Mouse (Mus musculus): Measurements from ENCODE around the gene Runx2. TPM values are rescaled to one million over a fixed set of nuclear protein-coding genes. Genes with fewer than 3 reads are reported as not detected.

The Runx2 gene
- polyA plus RNA-seq, 1 experiment from 2014 or later: 4.0 TPM

- no peak overlapping the region for H3K27ac ChIP-seq
- ATAC-seq (replicated peaks; ENCODE audit: low FRiP score, low read depth) (no peak), DNase-seq (ENCODE audit: low spot score) (no peak)
- no peak overlapping the region for H3K4me3 ChIP-seq (replicated peaks; ENCODE audit: low read depth, low read length)
- TF ChIP-seq CTCF (IDR thresholded peaks at IDR 0.05; ENCODE audit: low read depth): no peak
- no peak overlapping the region for H3K9ac ChIP-seq (ENCODE audit: low read depth, low read length)
- H3K4me1 ChIP-seq (replicated peaks; ENCODE audit: insufficient read depth, low read length): no peaks in the 10 kb centered on the region
- H3K9me3 ChIP-seq (replicated peaks; ENCODE audit: low read length): no peaks in the 10 kb centered on the region
- 88% methylated on average over 8 of the region's 8 CpGs for WGBS
- H3K27me3 ChIP-seq (ENCODE audit: insufficient read depth, low read length): no peaks in the 10 kb centered on the region
- H3K36me3 ChIP-seq (ENCODE audit: insufficient read depth, low read length): no peaks in the 10 kb centered on the region
- H3K4me2 ChIP-seq (ENCODE audit: low read length): no peak overlapping the region
These were observed 163.0 kb downstream of the Runx2 start for GRCm38 (mm10) chr17:44651613-44652012.

DNA sequence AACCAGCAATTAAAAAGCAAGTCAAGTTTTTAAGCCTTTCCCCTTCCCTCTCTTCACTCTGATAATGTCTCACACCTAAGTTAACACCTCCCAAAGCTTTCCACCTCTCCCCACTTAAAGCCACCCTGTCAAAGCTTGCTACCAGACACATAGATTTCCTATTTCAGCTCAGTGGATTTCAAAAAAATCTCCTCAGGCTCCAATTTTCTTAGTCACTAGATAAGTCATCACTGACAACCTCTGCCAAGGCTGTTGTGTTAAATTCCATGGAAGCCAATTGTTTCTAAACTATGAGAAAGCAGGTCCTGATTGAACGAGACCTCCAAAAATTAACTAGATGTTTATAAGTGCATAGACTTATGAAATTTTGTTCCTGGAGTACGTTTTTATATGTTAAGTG lies 164.2 kb downstream of the Runx2 start:
- H3K9me3 ChIP-seq (replicated peaks; ENCODE audit: low read length): no peaks in the 10 kb centered on the region
- DNase-seq (ENCODE audit: low spot score): no peak
- H3K4me1 ChIP-seq (replicated peaks; ENCODE audit: insufficient read depth, low read length): no peaks in the 10 kb centered on the region
- H3K27ac ChIP-seq: no peak overlapping the region
- no peaks in the 10 kb centered on the region for H3K36me3 ChIP-seq (ENCODE audit: insufficient read depth, low read length)
- H3K4me2 ChIP-seq (ENCODE audit: low read length): no peak overlapping the region
- no peak overlapping the region for H3K4me3 ChIP-seq (replicated peaks; ENCODE audit: low read depth, low read length)
- WGBS: 89% methylated on average over 2 of the region's 2 CpGs
- no peaks in the 10 kb centered on the region for H3K27me3 ChIP-seq (ENCODE audit: insufficient read depth, low read length)
- no peak for TF ChIP-seq CTCF (IDR thresholded peaks at IDR 0.05; ENCODE audit: low read depth)
- H3K9ac ChIP-seq (ENCODE audit: low read depth, low read length): no peak overlapping the region
- ATAC-seq (replicated peaks; ENCODE audit: low FRiP score, low read depth): no peak

- no peaks in the 10 kb centered on the region for H3K9me3 ChIP-seq (replicated peaks; ENCODE audit: low read length)
- 19% methylated on average over 8 of the region's 8 CpGs for WGBS
- H3K4me2 ChIP-seq (ENCODE audit: low read length): no peak overlapping the region
These were observed 165.5 kb downstream of the Runx2 start for GRCm38 (mm10) chr17:44649056-44649455.

GRCm38 (mm10) chr17:44647916-44648315 lies 166.7 kb downstream of the Runx2 start:
- H3K36me3 ChIP-seq (ENCODE audit: insufficient read depth, low read length): no peaks in the 10 kb centered on the region
- WGBS: 79% methylated on average over 6 of the region's 6 CpGs
- no peak overlapping the region for H3K4me2 ChIP-seq (ENCODE audit: low read length)
- no peak overlapping the region for H3K27ac ChIP-seq
- ATAC-seq (replicated peaks; ENCODE audit: low FRiP score, low read depth) (no peak), DNase-seq (ENCODE audit: low spot score) (no peak)
- no peak overlapping the region for H3K9ac ChIP-seq (ENCODE audit: low read depth, low read length)
- no peaks in the 10 kb centered on the region for H3K27me3 ChIP-seq (ENCODE audit: insufficient read depth, low read length)
- H3K9me3 ChIP-seq (replicated peaks; ENCODE audit: low read length): no peaks in the 10 kb centered on the region
- H3K4me1 ChIP-seq (replicated peaks; ENCODE audit: insufficient read depth, low read length): no peaks in the 10 kb centered on the region
- no peak overlapping the region for H3K4me3 ChIP-seq (replicated peaks; ENCODE audit: low read depth, low read length)
- TF ChIP-seq CTCF (IDR thresholded peaks at IDR 0.05; ENCODE audit: low read depth): no peak

More at GRCm38 (mm10) chr17:44649056-44649455, 165.5 kb downstream of the Runx2 start:
- Histone ChIP-seq H3K27ac (no peak overlapping the region), H3K4me1 (replicated peaks; ENCODE audit: insufficient read depth, low read length) (no peaks in the 10 kb centered on the region), H3K36me3 (ENCODE audit: insufficient read depth, low read length) (no peaks in the 10 kb centered on the region), H3K9ac (ENCODE audit: low read depth, low read length) (no peak overlapping the region), H3K4me3 (replicated peaks; ENCODE audit: low read depth, low read length) (no peak overlapping the region), H3K27me3 (ENCODE audit: insufficient read depth, low read length) (no peaks in the 10 kb centered on the region)
- ATAC-seq (replicated peaks; ENCODE audit: low FRiP score, low read depth): no peak
- TF ChIP-seq CTCF (IDR thresholded peaks at IDR 0.05; ENCODE audit: low read depth): no peak
- peak; percentile 37 for DNase-seq (ENCODE audit: low spot score)

DNA sequence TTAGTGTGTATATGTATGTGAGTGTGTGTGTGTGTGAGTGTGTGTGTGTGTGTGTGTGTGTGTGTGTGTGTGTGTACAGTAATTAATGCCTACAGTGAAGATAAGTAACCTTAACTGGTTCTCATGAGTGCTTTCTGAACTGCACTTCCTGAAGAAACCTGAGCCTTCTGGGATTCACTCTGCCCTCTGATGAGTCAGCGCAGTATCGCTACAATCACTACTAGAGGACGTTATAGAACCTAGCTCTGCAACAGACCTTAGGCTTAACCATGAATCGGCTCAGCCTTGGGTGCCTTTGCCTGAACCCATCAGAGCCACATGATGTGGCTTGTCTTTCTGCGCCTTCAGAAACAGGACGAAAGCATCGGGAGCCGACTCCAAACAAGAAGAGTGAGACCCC lies 169.5 kb downstream of the Runx2 start:
- TF ChIP-seq CTCF (IDR thresholded peaks at IDR 0.05; ENCODE audit: low read depth): no peak
- no peak for DNase-seq (ENCODE audit: low spot score)

DNA sequence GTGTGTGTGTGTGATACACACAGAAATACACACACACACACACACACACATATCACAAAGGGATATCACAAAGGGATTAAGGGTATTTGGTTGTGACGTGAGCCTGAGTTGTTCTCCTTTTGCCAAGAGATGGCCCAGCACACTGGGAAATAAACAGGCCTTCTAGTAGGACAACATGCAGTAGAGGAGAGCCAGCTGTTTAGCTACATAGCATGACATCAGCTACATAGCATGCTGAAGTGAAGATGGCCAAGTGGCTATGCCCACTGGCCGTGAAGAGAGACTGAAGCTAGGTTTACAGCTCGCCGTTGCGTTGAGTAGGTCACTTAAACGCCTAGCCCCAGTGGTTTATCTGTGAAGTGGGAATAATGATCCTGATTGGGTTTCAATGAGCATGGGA lies 171.3 kb downstream of the Runx2 start:
- 84% methylated on average over 6 of the region's 6 CpGs for WGBS
- H3K9me3 ChIP-seq (replicated peaks; ENCODE audit: low read length): no peaks in the 10 kb centered on the region
- TF ChIP-seq CTCF (IDR thresholded peaks at IDR 0.05; ENCODE audit: low read depth): no peak
- no peak overlapping the region for H3K4me2 ChIP-seq (ENCODE audit: low read length)
- no peak overlapping the region for H3K9ac ChIP-seq (ENCODE audit: low read depth, low read length)
- DNase-seq (ENCODE audit: low spot score): peak; percentile 34
- H3K27me3 ChIP-seq (ENCODE audit: insufficient read depth, low read length): no peaks in the 10 kb centered on the region
- no peaks in the 10 kb centered on the region for H3K4me1 ChIP-seq (replicated peaks; ENCODE audit: insufficient read depth, low read length)
- ATAC-seq (replicated peaks; ENCODE audit: low FRiP score, low read depth): no peak
- H3K36me3 ChIP-seq (ENCODE audit: insufficient read depth, low read length): no peaks in the 10 kb centered on the region
- H3K27ac ChIP-seq: no peak overlapping the region
- H3K4me3 ChIP-seq (replicated peaks; ENCODE audit: low read depth, low read length): no peak overlapping the region

More for the DNA sequence above, 169.5 kb downstream of the Runx2 start:
- Histone ChIP-seq H3K27ac (no peak overlapping the region), H3K27me3 (ENCODE audit: insufficient read depth, low read length) (no peaks in the 10 kb centered on the region), H3K4me2 (ENCODE audit: low read length) (no peak overlapping the region), H3K9ac (ENCODE audit: low read depth, low read length) (no peak overlapping the region), H3K4me1 (replicated peaks; ENCODE audit: insufficient read depth, low read length) (no peaks in the 10 kb centered on the region), H3K36me3 (ENCODE audit: insufficient read depth, low read length) (no peaks in the 10 kb centered on the region), H3K4me3 (replicated peaks; ENCODE audit: low read depth, low read length) (no peak overlapping the region), H3K9me3 (replicated peaks; ENCODE audit: low read length) (no peaks in the 10 kb centered on the region)
- no peak for ATAC-seq (replicated peaks; ENCODE audit: low FRiP score, low read depth)
- WGBS: 81% methylated on average over 8 of the region's 8 CpGs

DNA sequence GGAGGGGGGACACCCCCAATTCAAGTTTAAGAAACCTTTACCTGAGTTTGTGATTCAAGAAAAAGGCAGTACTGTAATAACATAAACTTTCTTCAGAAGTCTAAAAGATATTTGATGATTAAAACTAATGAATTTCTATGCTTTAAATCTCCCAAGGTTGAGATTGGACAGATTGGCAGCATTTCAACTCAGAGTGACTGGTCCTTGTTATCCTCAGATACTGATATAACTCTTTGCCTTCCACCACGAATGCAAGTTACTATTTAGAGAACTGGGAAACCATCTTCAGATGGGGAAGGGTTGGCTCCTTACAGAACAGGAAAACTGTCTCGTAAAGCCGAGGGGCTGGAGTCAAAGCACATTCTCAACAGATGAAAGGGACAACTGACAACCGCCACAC lies 172.5 kb downstream of the Runx2 start:
- no peak for TF ChIP-seq CTCF (IDR thresholded peaks at IDR 0.05; ENCODE audit: low read depth)
- Histone ChIP-seq H3K4me2 (ENCODE audit: low read length) (no peak overlapping the region), H3K9ac (ENCODE audit: low read depth, low read length) (no peak overlapping the region)

More for the DNA sequence above, 172.5 kb downstream of the Runx2 start:
- Histone ChIP-seq H3K4me3 (replicated peaks; ENCODE audit: low read depth, low read length) (no peak overlapping the region), H3K36me3 (ENCODE audit: insufficient read depth, low read length) (no peaks in the 10 kb centered on the region), H3K9me3 (replicated peaks; ENCODE audit: low read length) (no peaks in the 10 kb centered on the region), H3K27me3 (ENCODE audit: insufficient read depth, low read length) (no peaks in the 10 kb centered on the region), H3K27ac (no peak overlapping the region), H3K4me1 (replicated peaks; ENCODE audit: insufficient read depth, low read length) (no peaks in the 10 kb centered on the region)
- ATAC-seq (replicated peaks; ENCODE audit: low FRiP score, low read depth) (no peak), DNase-seq (ENCODE audit: low spot score) (no peak)
- 76% methylated on average over 4 of the region's 4 CpGs for WGBS

Measured in kidney, postnatal 0 days (tissue).